Mouse (Mus musculus): ENCODE measurements around the gene Gpr4. TPM values are rescaled to one million over a fixed set of nuclear protein-coding genes. Genes with fewer than 3 reads are reported as not detected.
A peak's percentile ranks its signal among the peaks of the same experiment; 100 is the strongest.

The Gpr4 gene
- polyA plus RNA-seq, 1 experiment from 2014 or later: 0.50 TPM

GRCm38 (mm10) chr7:19240905-19241463 is 28.6 kb downstream of the Gpr4 start:
- Histone ChIP-seq H3K27ac (replicated peaks) (peak overlapping the region; percentile 89), H3K9me3 (replicated peaks) (no peaks in the 10 kb centered on the region), H3K27me3 (no peaks in the 10 kb centered on the region), H3K4me3 (replicated peaks) (no peak overlapping the region), H3K4me1 (replicated peaks) (peaks cover 87% of the 10 kb centered on the region), H3K9ac (no peak overlapping the region), H3K4me2 (peak overlapping the region; percentile 56), H3K36me3 (replicated peaks) (peaks cover 23% of the 10 kb centered on the region)
- no peak for ATAC-seq (ENCODE audit: insufficient read depth)
- WGBS (ENCODE audit: insufficient replicate concordance): 82% methylated on average over 8 of the region's 8 CpGs

GRCm38 (mm10) chr7:19242005-19242404 is 29.7 kb downstream of the Gpr4 start:
- Histone ChIP-seq H3K27ac (replicated peaks) (no peak overlapping the region), H3K36me3 (replicated peaks) (peaks cover 26% of the 10 kb centered on the region), H3K27me3 (no peaks in the 10 kb centered on the region), H3K4me2 (no peak overlapping the region), H3K9ac (no peak overlapping the region), H3K9me3 (replicated peaks) (no peaks in the 10 kb centered on the region), H3K4me3 (replicated peaks) (no peak overlapping the region), H3K4me1 (replicated peaks) (peaks cover 87% of the 10 kb centered on the region)
- WGBS (ENCODE audit: insufficient replicate concordance): 81% methylated on average over 1 of the region's 1 CpGs
- ATAC-seq (ENCODE audit: insufficient read depth): no peak

GRCm38 (mm10) chr7:19243858-19244257 is 31.5 kb downstream of the Gpr4 start:
- Histone ChIP-seq H3K36me3 (replicated peaks) (peaks cover 35% of the 10 kb centered on the region), H3K9me3 (replicated peaks) (no peaks in the 10 kb centered on the region), H3K4me1 (replicated peaks) (peaks cover 77% of the 10 kb centered on the region), H3K4me2 (no peak overlapping the region), H3K9ac (no peak overlapping the region), H3K27me3 (no peaks in the 10 kb centered on the region), H3K4me3 (replicated peaks) (no peak overlapping the region), H3K27ac (replicated peaks) (peak overlapping the region; percentile 38)
- no peak for ATAC-seq (ENCODE audit: insufficient read depth)
- 82% methylated on average over 5 of the region's 5 CpGs for WGBS (ENCODE audit: insufficient replicate concordance)

GRCm38 (mm10) chr7:19245083-19245482 is 32.7 kb downstream of the Gpr4 start:
- Histone ChIP-seq H3K4me1 (replicated peaks) (peaks cover 65% of the 10 kb centered on the region), H3K36me3 (replicated peaks) (peaks cover 35% of the 10 kb centered on the region), H3K27me3 (no peaks in the 10 kb centered on the region), H3K9me3 (replicated peaks) (no peaks in the 10 kb centered on the region), H3K9ac (no peak overlapping the region), H3K4me3 (replicated peaks) (no peak overlapping the region), H3K27ac (replicated peaks) (0 out of 2 replicates have a peak overlapping the region, but pooled peaks have one; percentile 12), H3K4me2 (no peak overlapping the region)
- ATAC-seq (ENCODE audit: insufficient read depth): no peak
- 69% methylated on average over 3 of the region's 3 CpGs for WGBS (ENCODE audit: insufficient replicate concordance)

GRCm38 (mm10) chr7:19246855-19247254 is 34.5 kb downstream of the Gpr4 start:
- Histone ChIP-seq H3K9me3 (replicated peaks) (no peaks in the 10 kb centered on the region), H3K4me3 (replicated peaks) (no peak overlapping the region), H3K4me2 (peak overlapping the region; percentile 43), H3K27me3 (no peaks in the 10 kb centered on the region), H3K4me1 (replicated peaks) (peaks cover 49% of the 10 kb centered on the region), H3K9ac (no peak overlapping the region), H3K36me3 (replicated peaks) (peaks cover 31% of the 10 kb centered on the region), H3K27ac (replicated peaks) (peak overlapping the region; percentile 72)
- ATAC-seq (ENCODE audit: insufficient read depth): peak; percentile 79
- 72% methylated on average over 1 of the region's 1 CpGs for WGBS (ENCODE audit: insufficient replicate concordance)

- Histone ChIP-seq H3K9me3 (replicated peaks) (no peaks in the 10 kb centered on the region), H3K27me3 (no peaks in the 10 kb centered on the region), H3K4me3 (replicated peaks) (no peak overlapping the region), H3K4me1 (replicated peaks) (peaks cover 55% of the 10 kb centered on the region), H3K36me3 (replicated peaks) (peaks cover 29% of the 10 kb centered on the region), H3K4me2 (no peak overlapping the region), H3K27ac (replicated peaks) (peak overlapping the region; percentile 72), H3K9ac (no peak overlapping the region)
- WGBS (ENCODE audit: insufficient replicate concordance): 68% methylated on average over 2 of the region's 2 CpGs
- ATAC-seq (ENCODE audit: insufficient read depth): no peak
Observed at GRCm38 (mm10) chr7:19247511-19247910, 35.2 kb downstream of the Gpr4 start.

- peaks cover 33% of the 10 kb centered on the region for H3K4me1 ChIP-seq (replicated peaks)
- peaks cover 36% of the 10 kb centered on the region for H3K36me3 ChIP-seq (replicated peaks)
- no peak overlapping the region for H3K4me3 ChIP-seq (replicated peaks)
- no peak overlapping the region for H3K4me2 ChIP-seq
- no peaks in the 10 kb centered on the region for H3K9me3 ChIP-seq (replicated peaks)
- H3K9ac ChIP-seq: no peak overlapping the region
- no peak for ATAC-seq (ENCODE audit: insufficient read depth)
- H3K27me3 ChIP-seq: no peaks in the 10 kb centered on the region
- no peak overlapping the region for H3K27ac ChIP-seq (replicated peaks)
- 61% methylated on average over 4 of the region's 4 CpGs for WGBS (ENCODE audit: insufficient replicate concordance)
Observed at GRCm38 (mm10) chr7:19252078-19252477, 39.7 kb downstream of the Gpr4 start.

GRCm38 (mm10) chr7:19253437-19253836 is 41.1 kb downstream of the Gpr4 start:
- WGBS (ENCODE audit: insufficient replicate concordance): 58% methylated on average over 5 of the region's 5 CpGs
- peaks cover 38% of the 10 kb centered on the region for H3K4me1 ChIP-seq (replicated peaks)
- peak overlapping the region; percentile 41 for H3K27ac ChIP-seq (replicated peaks)

GRCm38 (mm10) chr7:19255395-19255794 is 43.1 kb downstream of the Gpr4 start:
- H3K9ac ChIP-seq: no peak overlapping the region
- peaks cover 61% of the 10 kb centered on the region for H3K36me3 ChIP-seq (replicated peaks)
- no peak for ATAC-seq (ENCODE audit: insufficient read depth)
- no peaks in the 10 kb centered on the region for H3K9me3 ChIP-seq (replicated peaks)
- H3K27me3 ChIP-seq: no peaks in the 10 kb centered on the region
- WGBS (ENCODE audit: insufficient replicate concordance): 86% methylated on average over 17 of the region's 17 CpGs
- H3K4me1 ChIP-seq (replicated peaks): peaks cover 43% of the 10 kb centered on the region
- H3K4me3 ChIP-seq (replicated peaks): no peak overlapping the region
- H3K4me2 ChIP-seq: no peak overlapping the region
- H3K27ac ChIP-seq (replicated peaks): no peak overlapping the region

More at GRCm38 (mm10) chr7:19253437-19253836, 41.1 kb downstream of the Gpr4 start:
- no peak overlapping the region for H3K9ac ChIP-seq
- no peaks in the 10 kb centered on the region for H3K27me3 ChIP-seq
- H3K9me3 ChIP-seq (replicated peaks): no peaks in the 10 kb centered on the region
- ATAC-seq (ENCODE audit: insufficient read depth): no peak
- no peak overlapping the region for H3K4me3 ChIP-seq (replicated peaks)
- peaks cover 41% of the 10 kb centered on the region for H3K36me3 ChIP-seq (replicated peaks)
- H3K4me2 ChIP-seq: no peak overlapping the region

- peaks cover 50% of the 10 kb centered on the region for H3K4me1 ChIP-seq (replicated peaks)
- H3K27me3 ChIP-seq: no peaks in the 10 kb centered on the region
- H3K27ac ChIP-seq (replicated peaks): peak overlapping the region; percentile 79
- no peak overlapping the region for H3K9ac ChIP-seq
- no peak overlapping the region for H3K4me3 ChIP-seq (replicated peaks)
- WGBS (ENCODE audit: insufficient replicate concordance): 72% methylated on average over 7 of the region's 7 CpGs
- peaks cover 73% of the 10 kb centered on the region for H3K36me3 ChIP-seq (replicated peaks)
- no peak for ATAC-seq (ENCODE audit: insufficient read depth)
- H3K9me3 ChIP-seq (replicated peaks): no peaks in the 10 kb centered on the region
- peak overlapping the region; percentile 62; the same call in 1 of the 2 replicates for H3K4me2 ChIP-seq
Observed at GRCm38 (mm10) chr7:19256567-19256966, 44.2 kb downstream of the Gpr4 start.

- 25% methylated on average over 11 of the region's 11 CpGs for WGBS (ENCODE audit: insufficient replicate concordance)
- H3K27me3 ChIP-seq: no peaks in the 10 kb centered on the region
- peaks cover 82% of the 10 kb centered on the region for H3K36me3 ChIP-seq (replicated peaks)
- peak overlapping the region; percentile 40 for H3K4me3 ChIP-seq (replicated peaks)
- H3K4me2 ChIP-seq: peak overlapping the region; percentile 62
- peak; percentile 92 for ATAC-seq (ENCODE audit: insufficient read depth)
- 0 out of 2 replicates have a peak overlapping the region, but pooled peaks have one; percentile 4 for H3K9ac ChIP-seq
- peak overlapping the region; percentile 79 for H3K27ac ChIP-seq (replicated peaks)
- no peaks in the 10 kb centered on the region for H3K9me3 ChIP-seq (replicated peaks)
- H3K4me1 ChIP-seq (replicated peaks): peaks cover 44% of the 10 kb centered on the region
Observed at GRCm38 (mm10) chr7:19257390-19258022, 45.2 kb downstream of the Gpr4 start.
